Mouse (Mus musculus) gastrocnemius, adult 2 months (tissue): ENCODE data around the gene Fam160a1. TPM values are rescaled to one million over a fixed set of nuclear protein-coding genes. Genes with fewer than 3 reads are reported as not detected.

Experiments used
- DNase-seq: peaks from one replicate; pipeline ENCODE4 v3.0.0; 2022
- H3K27ac ChIP-seq: fragments of 200-600 bp; 2 replicates; pipeline ENCODE4 v1.8.1; 2022; ENCODE audit warnings: mild to moderate bottlenecking
- H3K4me3 ChIP-seq: fragments of 200-600 bp; 2 replicates; pipeline ENCODE4 v1.8.1; 2022; ENCODE audit warnings: mild to moderate bottlenecking, moderate library complexity
- CTCF ChIP-seq: fragments of 200-600 bp; IDR thresholded peaks from 2 replicates; pipeline ENCODE4 v1.8.1; 2022; ENCODE audit warnings: antibody characterized with exemption, mild to moderate bottlenecking, moderate library complexity
- intact Hi-C: fragments of 180-260 bp; cut with DNase I; formaldehyde crosslinking; loops from one replicate; pipeline ENCODE4 v1.15.1; 2025
- total RNA-seq, 2 experiments: library from RNA; stranded (reverse); gene quantifications; 2 replicates each; pipeline ENCODE4 v1.2.3; 2021

The Fam160a1 gene
- total RNA-seq, 2 experiments from 2014 or later: 54.3 to 56.8 TPM

GRCm38 (mm10) chr3:85619751-85620150 is 197.3 kb downstream of the Fam160a1 start:
- Histone ChIP-seq H3K4me3 (no peak overlapping the region), H3K27ac (no peak overlapping the region)
- intact Hi-C loops: no loop called here
- no peak for TF ChIP-seq CTCF
- no peak for DNase-seq

- DNase-seq: no peak
- no peak for TF ChIP-seq CTCF
- Histone ChIP-seq H3K4me3 (no peak overlapping the region), H3K27ac (no peak overlapping the region)
- intact Hi-C loops: no loop called here
Measured at GRCm38 (mm10) chr3:85619345-85619744, 197.7 kb downstream of the Fam160a1 start.

GRCm38 (mm10) chr3:85618885-85619284 is 198.2 kb downstream of the Fam160a1 start:
- no peak overlapping the region for H3K4me3 ChIP-seq
- H3K27ac ChIP-seq: no peak overlapping the region
- no peak for DNase-seq
- intact Hi-C loops: no loop called here
- TF ChIP-seq CTCF: peak; percentile 9; the same call in 1 of the 2 replicates

- Histone ChIP-seq H3K27ac (no peak overlapping the region), H3K4me3 (no peak overlapping the region)
- DNase-seq: no peak
- intact Hi-C loops: no loop called here
- TF ChIP-seq CTCF: no peak
Measured at GRCm38 (mm10) chr3:85616389-85616788, 200.7 kb downstream of the Fam160a1 start.

Other genes starting within 250 kb of the Fam160a1 start
- 10 to 100 TPM; 17.4 to 19.6 TPM for gene Gatb, start 243.2 kb downstream of the Fam160a1 start, total RNA-seq
- gene Glt28d2, start 70.2 kb upstream of the Fam160a1 start, total RNA-seq: 1 to 10 TPM; 8.0 to 9.4 TPM
- gene Gm37240, start 70.2 kb upstream of the Fam160a1 start, total RNA-seq: 10 to 100 TPM; 34.5 to 37.4 TPM
- 10 to 100 TPM; 12.5 to 13.2 TPM for gene Sh3d19, start 153.8 kb upstream of the Fam160a1 start, total RNA-seq
- gene Prss48, start 185.2 kb upstream of the Fam160a1 start, total RNA-seq: not detected